Mouse (Mus musculus): Measurements from ENCODE around the gene Ddit4.
A peak's percentile ranks its signal among the peaks of the same experiment; 100 is the strongest.
"Not testable (repeated sequence)": the region's sequence is repeated elsewhere in the genome, so short reads cannot be mapped to it uniquely, and the experiment has no call there.

Gene Ddit4

DNA sequence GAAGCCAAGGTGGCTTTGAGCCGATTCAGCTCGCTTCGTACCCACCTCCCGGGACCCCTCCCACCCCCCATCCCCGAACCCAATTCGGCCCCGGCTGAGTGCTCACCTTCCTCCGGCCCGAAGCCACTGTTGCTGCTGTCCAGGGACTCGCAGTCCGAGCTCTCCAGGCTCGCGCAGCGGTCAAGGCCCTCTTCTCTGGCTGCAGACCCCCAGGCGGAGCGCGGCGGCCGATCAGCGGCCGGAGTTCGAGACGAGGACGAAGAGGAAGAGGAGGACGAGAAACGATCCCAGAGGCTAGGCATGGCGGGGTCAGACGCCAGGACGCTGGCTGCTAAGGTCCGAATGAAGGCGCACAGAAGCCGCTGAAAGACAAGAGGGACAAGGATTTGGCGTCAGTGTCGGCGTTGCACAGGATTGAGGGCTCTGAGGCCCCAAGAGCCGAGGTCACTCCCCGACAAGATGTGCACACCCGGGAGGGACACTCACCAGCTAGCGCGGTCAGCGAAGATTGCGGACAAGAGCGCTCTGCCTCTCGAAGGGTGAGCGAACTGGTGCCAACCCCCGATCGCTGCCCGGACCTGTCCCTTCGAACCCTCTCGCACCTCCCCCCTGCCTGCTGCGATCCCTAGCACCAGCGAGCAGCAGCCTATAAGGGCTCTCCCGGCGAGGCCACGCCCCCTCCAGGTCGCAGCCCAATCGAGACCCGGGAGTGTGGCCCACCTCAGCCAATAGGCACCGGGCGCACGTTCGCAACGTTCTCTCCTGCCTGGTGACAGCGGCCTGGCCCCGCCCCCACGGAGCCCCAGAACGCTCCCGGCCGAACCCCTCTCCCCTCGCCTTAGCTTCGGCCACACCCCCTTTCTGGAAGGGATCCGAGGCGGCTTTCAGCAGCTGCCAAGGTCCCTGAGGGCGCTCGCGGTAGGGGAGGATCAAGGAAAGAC lies at the start of gene Ddit4:
TSS of gene Ddit4 (minus strand) at position 624 of the 941 bp plus-strand sequence.
- peak; percentile 100 for DNase-seq (ENCODE audit: low spot score in 2 of 2)

DNA sequence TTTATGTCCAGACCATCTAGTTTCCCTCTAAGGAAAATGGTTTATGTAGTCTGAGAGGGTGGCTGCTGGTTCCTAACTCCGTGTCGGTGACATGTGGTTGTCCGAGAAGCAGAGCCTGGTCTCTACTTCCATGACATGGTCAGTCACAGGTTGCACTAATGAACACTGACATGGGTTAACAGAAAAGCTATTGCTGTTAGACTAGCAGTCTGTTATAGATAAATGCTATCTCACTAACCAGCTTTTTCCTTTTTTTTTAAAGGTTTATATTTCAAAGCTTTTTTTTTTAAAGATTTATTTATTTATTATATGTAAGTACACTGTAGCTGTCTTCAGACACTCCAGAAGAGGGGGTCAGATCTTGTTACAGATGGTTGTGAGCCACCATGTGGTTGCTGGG lies 47.4 kb upstream of the Ddit4 start:
- DNase-seq (ENCODE audit: low spot score in 2 of 2), result no peak

DNA sequence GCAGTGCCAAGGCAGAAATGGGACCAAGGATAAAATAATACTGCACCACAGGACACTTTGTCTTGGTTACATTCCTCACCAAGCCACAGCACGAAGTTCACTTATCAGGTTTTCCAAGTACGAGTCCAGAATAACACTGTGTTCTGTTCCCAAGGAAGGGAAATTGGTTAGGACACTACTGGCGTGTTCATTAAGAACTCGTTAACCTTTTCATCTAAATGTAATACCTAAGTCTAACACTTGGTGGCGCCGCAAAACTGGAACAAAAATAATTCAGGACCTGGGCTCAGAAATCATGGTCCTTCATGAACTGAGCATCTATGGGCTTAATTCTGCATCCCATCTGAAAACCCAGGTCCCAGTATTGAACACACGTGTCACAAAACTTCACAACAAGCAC lies 46.0 kb upstream of the Ddit4 start:
- peak in 1 of 2 experiments; percentile 82 for DNase-seq (ENCODE audit: low spot score in 2 of 2)

DNA sequence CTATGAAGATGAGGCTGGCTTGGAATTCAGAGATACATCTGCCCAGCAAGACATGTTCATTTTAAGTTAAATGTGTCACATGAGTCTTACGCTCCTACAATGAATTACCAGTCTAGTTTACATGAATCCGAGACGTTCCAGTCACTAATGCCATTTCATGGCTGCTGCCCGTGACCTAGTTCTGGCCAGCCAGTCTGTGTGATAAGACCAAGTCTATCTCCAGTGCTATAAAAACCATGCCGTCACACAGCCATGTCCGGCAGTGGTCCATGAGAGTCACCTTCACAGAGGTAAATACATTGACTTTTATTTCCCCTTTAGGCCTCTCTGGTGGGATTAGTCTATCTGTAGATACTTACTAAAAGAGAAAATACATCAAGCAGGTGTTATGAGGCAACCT lies 44.3 kb upstream of the Ddit4 start:
- no peak for DNase-seq (ENCODE audit: low spot score in 2 of 2)

DNA sequence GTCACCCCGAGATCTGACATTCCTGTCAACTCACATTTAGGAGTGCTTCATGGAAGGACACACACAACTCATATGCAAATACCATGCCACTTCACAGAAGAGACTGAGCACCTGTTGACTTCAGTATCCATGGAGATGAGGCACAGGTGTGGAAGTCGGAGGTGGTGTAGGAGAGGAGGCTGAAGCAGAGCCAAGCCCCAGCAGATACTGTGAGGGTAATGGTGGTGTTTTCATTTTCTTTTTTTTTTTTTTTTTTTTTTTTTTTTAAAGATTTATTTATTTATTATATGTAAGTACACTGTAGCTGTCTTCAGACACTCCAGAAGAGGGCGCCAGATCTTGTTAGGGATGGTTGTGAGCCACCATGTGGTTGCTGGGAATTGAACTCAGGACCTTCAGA lies 42.2 kb upstream of the Ddit4 start:
- DNase-seq (ENCODE audit: low spot score in 2 of 2), result not testable (repeated sequence)

DNA sequence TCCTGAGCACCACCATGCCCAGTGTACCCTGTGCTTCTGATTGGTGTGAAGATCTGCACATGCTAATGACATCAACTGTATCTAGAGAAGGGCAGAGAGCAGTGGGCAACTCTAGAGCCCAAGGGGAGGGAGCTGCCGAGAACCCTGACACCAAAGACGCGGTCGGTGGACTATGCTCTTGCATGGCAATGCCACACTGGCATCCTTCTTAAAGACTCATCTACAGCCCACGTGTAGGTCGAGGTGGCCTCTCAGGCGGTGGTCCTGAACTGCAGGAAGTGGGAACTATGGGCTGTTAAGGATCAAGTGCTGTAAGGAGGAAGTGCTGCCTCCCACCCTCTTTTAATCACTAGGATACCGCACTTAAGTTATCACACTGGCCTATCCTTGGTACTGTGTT lies 40.4 kb upstream of the Ddit4 start:
- no peak for DNase-seq (ENCODE audit: low spot score in 2 of 2)

DNA sequence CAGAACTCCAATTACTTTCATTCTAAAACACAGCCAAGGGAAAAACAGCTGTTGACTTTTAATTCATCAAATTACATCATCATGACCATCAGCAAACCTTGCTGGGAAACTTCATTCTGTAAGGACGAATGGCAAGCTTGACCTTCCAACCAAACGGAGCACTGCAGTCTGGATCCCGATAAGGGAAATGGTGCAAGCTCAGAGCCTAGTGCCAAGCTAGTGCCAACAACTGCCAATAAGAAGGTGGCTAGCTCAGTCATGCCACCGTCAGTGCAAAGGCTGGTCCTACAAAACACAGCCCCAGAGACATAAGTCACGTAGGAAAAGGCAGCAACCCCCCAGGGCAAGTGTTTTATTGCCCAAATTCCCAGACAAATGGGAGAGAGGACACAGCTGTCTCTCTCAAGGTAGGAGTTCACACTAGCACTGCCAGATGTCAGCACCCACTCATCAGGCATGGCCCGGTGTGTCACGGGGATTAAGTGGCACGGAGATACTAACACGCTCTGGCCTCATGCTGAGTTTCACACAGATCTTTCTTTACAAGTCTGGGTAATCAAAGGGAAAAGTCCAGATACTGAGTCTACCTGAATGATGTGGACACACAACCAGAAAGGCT lies 39.7 kb upstream of the Ddit4 start:
- DNase-seq (ENCODE audit: low spot score in 2 of 2), result no peak

DNA sequence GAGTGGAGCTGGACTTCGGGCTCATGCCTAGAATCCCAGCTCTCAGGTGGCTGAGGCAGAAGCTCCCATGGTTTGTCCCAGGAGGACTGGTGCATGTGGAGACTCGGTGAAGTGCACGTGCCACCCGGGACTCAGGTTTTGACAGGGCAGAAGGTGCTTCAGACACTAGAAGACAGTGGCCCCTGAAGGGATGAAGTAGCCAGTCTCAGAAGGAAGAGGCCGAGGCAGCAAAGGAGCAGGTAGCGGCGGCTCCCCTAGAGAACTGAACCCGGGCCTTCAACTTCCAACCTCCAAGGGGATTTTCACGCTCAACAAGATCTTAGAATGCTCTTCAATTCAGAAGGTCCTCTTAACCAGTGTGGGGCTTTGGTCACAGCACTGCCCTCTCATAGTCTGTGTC lies 38.8 kb upstream of the Ddit4 start:
- no peak for DNase-seq (ENCODE audit: low spot score in 2 of 2)

DNA sequence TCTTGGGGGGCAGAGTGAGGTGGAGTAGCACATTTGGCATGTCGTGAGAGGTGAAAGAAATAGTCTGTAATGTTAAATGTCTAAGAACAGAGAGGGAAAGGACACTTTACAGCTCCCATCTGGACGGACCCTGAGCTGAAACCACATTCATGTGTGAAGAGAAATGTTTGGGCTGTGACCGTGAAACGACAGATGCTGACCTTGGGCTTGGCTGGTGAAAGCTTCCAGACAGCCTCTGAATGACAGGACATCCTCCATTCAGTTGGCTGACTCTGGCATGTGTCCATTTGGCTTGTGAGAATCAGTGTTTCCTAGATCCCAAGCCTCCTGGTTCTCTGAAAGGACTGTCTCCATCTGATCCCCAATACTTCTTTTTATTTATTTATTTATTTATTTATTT lies 36.4 kb upstream of the Ddit4 start:
- DNase-seq (ENCODE audit: low spot score in 2 of 2), result no peak

DNA sequence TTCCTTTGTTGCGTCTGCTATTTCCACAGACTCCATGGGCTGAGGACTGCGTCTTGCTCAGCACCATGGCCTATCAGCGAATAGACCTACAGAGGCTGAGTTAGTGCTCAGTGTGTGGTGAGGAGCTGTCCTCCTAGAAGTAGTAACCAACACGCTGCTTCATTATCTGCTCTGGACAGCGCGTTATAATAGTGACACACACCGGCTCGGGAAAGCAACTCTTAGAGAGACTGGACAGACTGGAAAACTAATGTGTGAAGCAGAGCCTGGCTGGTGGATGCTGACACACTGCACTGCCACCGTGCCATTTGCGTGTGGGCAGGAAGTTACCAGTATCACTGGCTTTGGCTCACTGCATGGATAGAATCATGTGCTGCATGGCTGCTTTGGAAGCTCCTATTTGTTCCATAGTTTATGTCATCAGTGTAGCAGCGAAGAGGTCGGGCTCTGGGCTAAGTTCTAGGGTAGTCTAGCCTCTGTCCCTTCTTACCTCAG lies 30.8 kb upstream of the Ddit4 start:
- no peak for DNase-seq (ENCODE audit: low spot score in 2 of 2)

DNA sequence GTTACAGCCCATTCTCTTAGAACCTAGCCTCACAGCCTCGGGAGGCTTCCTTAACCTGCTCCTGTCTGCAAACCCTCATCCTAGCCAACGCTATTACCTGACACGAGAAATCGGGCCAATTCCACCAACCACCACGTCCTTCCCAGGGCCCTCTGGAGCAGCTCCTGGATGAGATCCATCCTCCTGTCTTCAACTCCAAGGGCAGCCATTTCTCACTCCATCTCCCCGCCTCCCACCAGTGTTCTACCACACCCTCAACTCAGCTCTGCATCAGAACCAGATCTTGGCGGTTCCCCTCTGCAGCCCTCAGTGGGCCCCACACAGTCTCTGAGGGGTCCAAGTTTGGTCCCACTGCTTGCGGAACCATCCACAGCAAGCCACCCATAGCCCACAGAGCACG lies 30.2 kb upstream of the Ddit4 start:
- no peak for DNase-seq (ENCODE audit: low spot score in 2 of 2)

DNA sequence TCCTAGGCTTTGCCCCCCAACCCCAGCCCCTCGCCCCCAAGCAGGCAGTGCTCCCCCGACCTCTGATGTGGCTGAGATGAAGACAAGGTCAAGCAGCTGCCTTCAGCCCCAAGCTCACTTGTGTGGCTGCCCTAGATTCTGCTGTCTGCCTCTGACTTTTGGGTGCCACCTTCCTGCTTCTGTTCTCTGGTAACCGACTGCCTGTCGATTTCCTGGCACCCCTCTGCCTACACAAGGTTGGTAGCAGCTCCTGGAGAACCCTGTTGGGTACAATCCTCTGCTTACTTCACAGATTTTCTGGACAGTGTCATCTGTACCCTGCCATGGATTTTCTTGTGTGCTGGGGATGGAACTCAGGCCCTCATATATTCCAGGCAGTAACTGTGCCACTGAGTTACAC lies 29.7 kb upstream of the Ddit4 start:
- DNase-seq (ENCODE audit: low spot score in 2 of 2), result peak; percentile 63 to 69

DNA sequence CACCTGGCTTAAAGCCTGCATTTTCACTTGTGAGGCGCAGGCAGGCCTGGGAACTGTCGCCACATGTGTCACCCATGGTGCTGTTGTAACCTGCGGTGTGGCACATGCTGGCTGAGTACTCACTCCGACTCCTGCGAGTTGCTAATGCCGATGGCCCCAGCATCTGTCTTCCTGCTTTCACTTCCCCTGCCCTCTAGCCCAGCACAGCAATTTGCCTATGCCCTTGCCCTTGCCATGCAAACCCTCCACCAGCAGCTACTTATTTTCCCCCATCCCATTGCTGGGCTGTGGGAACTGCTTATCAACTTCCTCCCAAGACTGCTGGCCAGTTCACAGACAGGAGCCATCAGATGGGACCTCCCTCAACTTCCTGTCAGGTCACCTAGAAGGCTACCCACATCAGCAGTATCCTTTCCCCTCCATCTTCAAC lies 29.2 kb upstream of the Ddit4 start:
- peak in 1 of 2 experiments; percentile 41 for DNase-seq (ENCODE audit: low spot score in 2 of 2)

DNA sequence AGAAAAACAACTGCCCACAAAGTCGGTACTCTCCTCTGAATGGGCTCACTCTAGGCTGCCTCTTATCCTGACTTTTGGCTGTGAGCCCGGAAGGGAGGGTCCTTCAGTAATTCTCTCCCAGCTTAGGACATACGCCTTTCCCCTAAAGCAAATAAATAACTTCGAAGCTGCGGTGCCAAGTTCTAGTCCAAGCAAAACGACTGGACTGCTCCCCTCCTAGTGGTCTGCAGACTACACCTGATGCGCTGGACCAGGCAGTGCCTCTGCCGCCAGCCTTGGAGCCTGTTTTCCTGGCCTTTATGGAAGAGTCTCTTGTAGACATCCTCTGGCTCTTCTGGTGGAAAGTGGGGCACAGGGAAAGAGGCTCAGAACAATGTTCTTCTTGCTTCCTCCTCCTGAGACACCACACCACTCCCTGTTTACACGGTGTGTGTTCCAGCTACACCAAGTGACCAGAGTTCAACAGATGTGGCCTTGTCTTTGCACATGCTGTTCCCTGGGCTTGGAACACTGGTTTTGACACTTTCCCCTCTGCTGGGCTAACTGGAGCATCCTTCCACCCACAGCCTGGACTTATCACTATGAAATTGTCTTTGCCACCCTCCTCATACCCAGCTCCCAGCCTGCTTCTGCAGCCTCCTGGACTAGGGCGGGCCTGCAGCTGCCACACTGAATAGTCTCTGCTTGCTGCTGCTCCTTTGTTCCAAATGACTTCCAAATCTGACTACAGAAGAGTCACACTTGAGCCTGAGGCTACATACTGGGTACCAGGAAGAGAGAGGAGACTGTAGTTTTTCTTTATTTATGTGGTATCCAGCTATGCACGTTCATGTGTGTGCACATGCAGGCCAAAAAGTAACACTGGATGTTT lies 27.5 kb upstream of the Ddit4 start:
- DNase-seq (ENCODE audit: low spot score in 2 of 2), result no peak

DNA sequence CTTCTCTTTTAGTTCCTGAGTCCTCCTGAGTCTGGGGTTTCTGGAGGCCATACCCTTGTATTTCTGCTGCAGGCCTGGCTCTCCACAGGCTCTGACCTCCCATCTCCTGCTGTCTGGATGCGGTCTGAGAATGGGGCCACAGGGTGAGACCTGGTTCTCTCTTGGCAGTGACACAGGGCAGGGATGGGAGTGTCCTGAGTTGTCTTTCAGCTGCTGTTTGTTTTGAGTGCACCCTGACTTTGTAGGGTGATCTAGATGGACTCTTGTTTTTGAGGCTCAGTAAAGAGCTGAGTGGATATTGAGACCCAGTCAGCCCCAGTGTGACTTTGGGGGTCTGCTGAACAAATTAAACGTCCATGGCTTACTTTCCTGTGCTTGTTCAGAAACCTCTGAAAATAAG lies 26.8 kb upstream of the Ddit4 start:
- no peak for DNase-seq (ENCODE audit: low spot score in 2 of 2)

DNA sequence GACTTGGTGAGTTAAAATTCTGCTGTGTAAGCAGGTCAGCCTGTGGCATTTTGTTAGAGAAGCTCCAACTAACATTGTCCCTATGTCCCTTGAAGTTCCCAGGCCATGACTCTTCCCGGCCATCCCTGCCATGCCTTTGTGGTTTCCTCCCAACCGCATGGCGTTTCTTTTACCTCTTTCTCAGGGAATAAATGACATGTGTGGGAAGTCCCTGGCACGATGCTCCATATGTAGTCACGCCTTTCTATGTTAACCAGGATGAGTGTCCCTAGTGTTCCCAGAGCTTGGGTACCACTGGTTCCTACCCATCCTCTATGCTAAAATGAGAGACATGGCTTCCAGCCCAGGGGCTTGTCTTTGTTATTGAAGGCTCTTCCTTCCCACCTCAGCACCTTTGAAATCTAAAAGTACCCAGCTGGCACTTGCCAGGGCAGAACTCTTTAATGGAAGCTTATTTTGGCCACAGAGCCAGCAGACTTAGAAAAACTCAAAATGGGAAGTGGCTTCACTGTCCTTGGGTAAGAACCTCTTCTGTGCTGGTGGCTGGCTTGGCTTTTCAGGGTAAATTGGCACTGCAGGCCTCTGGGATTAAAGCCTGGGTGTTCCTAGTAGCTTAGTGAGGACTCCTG lies 26.2 kb upstream of the Ddit4 start:
- DNase-seq (ENCODE audit: low spot score in 2 of 2), result no peak

DNA sequence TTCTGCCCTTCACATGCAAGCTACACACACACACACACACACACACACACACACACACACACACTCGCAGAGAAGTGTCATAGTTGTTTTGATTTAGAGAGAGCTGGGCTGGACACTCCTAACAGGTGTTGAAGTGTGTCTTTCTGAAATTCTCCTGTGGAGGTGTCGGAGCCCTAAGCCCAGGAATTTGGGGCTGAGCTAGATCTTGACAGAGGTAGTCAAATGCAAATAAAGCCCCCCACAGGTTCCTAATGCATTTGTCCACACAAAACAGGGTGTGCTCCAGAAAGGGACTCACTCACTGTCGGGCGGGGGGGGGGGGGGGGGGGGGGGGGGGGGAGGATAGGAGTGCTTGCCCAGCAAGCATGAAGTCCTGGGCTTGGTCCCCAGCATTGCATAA lies 25.5 kb upstream of the Ddit4 start:
- DNase-seq (ENCODE audit: low spot score in 2 of 2), result no peak

DNA sequence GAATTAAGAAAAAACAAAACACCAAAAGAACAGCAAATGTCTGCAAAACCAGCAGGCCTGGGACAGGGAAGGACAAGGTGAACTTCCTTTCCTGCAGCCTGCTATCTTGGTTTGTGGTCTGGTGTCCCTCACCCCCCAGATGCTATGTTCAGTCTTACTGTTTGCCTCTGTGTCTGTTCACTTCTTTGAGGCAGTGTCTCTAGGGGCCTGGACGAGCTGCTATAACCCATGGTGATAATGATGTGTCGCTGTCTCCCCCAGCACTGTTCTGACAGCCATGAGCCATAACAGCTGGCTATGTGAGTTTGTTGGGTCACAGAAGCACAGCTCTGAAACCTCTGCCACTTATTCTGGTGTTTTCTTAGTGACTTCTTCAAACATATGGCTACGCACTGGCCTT lies 23.2 kb upstream of the Ddit4 start:
- DNase-seq (ENCODE audit: low spot score in 2 of 2), result no peak

DNA sequence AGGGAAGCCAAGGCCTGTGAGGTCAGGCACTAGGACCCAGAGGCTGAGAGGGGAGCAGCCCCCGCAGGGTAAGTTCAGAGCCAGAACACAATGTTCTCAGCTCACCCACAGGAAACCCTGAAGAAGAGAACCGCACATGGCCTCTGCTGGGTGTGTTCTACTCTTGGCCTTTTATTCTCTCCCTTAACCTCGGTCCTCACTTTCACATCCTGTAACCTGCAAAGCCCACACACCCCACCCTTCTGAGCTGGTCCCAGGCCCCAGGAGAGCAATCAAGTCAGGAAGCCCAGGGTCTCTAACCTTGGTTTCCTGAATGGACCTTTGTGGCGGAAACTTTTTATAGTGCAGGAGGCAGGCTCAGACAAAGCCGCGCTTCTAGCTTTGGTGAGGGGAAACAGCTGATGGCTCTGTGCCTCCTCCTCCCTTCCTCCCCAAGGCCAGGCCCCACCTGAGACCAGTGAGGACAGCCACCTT lies 22.6 kb upstream of the Ddit4 start:
- DNase-seq (ENCODE audit: low spot score in 2 of 2), result peak; percentile 78 to 81

DNA sequence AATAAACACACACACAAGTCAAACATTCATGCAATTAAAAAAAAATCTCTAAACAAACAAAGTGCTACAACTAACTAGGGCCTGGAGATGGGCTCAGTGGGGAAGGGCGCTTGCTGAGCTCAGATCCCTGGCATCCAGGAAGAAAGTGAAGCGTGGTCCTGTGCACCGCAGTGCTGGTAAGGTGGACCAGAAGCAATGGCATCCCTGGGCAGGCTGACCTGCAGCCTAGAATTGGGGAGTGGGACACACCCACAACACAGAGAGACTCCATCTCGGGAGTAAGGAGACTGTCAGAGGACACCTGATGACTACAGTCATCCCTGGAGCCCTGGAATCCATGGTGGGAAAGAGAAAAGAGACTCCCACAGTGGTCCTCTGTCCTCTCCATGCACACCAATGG lies 21.8 kb upstream of the Ddit4 start:
- DNase-seq (ENCODE audit: low spot score in 2 of 2), result no peak

DNA sequence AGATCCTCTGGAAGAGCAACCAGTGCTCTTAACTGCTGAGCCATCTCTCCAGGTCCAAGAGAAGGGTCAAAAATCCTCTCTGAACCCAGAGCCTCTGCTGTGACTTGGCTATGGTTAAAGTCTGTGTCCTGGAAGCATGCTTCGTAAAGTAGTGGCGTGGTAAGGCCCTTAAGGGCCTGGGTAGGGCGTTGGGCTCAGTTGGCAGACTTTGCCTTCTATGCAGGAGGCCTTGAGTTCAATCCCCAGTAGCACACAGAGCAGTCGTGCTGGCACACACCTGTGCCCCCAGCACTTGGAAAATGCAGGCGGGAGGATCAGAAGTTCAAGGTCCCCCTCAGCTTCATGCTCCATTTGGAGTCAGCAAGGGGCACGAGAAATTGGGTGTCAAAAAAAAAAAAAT lies 21.4 kb upstream of the Ddit4 start:
- no peak for DNase-seq (ENCODE audit: low spot score in 2 of 2)

DNA sequence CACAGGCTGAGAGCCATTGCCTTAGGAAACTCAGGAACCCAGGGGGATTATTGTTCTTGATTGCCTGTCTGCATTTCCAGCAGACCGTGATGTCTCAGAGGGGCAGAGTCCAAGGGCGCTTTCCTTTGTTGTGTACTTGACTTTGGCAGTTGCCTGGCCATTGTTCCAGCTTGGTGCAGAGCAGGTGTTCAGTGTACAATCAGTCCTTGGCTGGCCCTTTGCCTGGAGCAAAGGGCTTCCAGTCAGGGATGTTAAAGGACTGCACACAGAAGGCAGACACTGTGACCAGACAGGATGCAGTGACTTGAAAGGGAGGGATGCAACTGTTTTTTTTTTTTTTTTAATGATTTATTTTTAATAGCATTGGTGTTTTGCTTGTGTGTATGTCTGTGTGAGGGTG lies 20.9 kb upstream of the Ddit4 start:
- no peak for DNase-seq (ENCODE audit: low spot score in 2 of 2)
